Mouse (Mus musculus) heart, postnatal 0 days (tissue): ENCODE data around the gene Nipsnap3b. TPM values are rescaled to one million over a fixed set of nuclear protein-coding genes. Genes with fewer than 3 reads are reported as not detected.

Experiments used
- ATAC-seq: fragments of 200-750 bp; cut with Nextera tagmentation; 2 replicates; pipeline ENCODE4 v1.8.0; 2017; ENCODE audit warnings: low read depth, moderate number of reproducible peaks, moderate library complexity; ENCODE audit not compliant: insufficient read depth
- DNase-seq: peaks from one replicate; pipeline ENCODE4 v3.0.0-alpha.2; 2016; ENCODE audit warnings: low spot score
- H3K27ac ChIP-seq: fragments of 300-500 bp; sonication (generic); 2 replicates; pipeline ENCODE4 v1.5.1; 2014; ENCODE audit warnings: low read depth, mild to moderate bottlenecking
- H3K27me3 ChIP-seq: fragments of 300-500 bp; sonication (generic); 2 replicates; pipeline ENCODE4 v1.6.1; 2014; ENCODE audit warnings: low read length, mixed read lengths; ENCODE audit not compliant: control insufficient read depth, insufficient read depth
- H3K36me3 ChIP-seq: fragments of 300-500 bp; sonication (generic); replicated peaks from 2 replicates; pipeline ENCODE4 v1.6.1; 2014; ENCODE audit warnings: low read length, mixed read lengths; ENCODE audit not compliant: control insufficient read depth, insufficient read depth
- H3K4me1 ChIP-seq: fragments of 300-500 bp; sonication (generic); 2 replicates; pipeline ENCODE4 v1.6.1; 2014; ENCODE audit warnings: antibody characterized with exemption; ENCODE audit not compliant: control insufficient read depth, insufficient read depth
- H3K4me2 ChIP-seq: fragments of 300-500 bp; sonication (generic); 2 replicates; pipeline ENCODE4 v1.6.1; 2014; ENCODE audit warnings: low read depth, mild to moderate bottlenecking, low read length, moderate library complexity
- H3K4me3 ChIP-seq: fragments of 300-500 bp; sonication (generic); 2 replicates; pipeline ENCODE4 v1.5.1; 2014; ENCODE audit warnings: low read depth, low read length
- H3K9ac ChIP-seq: fragments of 300-500 bp; sonication (generic); replicated peaks from 2 replicates; pipeline ENCODE4 v1.6.1; 2014; ENCODE audit warnings: low read depth, low read length, mixed read lengths
- H3K9me3 ChIP-seq: fragments of 300-500 bp; sonication (generic); replicated peaks from 2 replicates; pipeline ENCODE4 v1.6.1; 2016; ENCODE audit warnings: low read length; ENCODE audit not compliant: control insufficient read depth
- CTCF ChIP-seq: IDR thresholded peaks from 2 replicates; pipeline ENCODE4 v1.5.1; 2016; ENCODE audit warnings: antibody characterized with exemption, control low read depth, low read depth
- EP300 ChIP-seq: IDR thresholded peaks from 2 replicates; pipeline ENCODE4 v1.6.1; 2016; ENCODE audit warnings: antibody characterized with exemption, low read depth
- WGBS: fragments of 180-500 bp; shearing (Covaris S2); extraction: QIAGEN DNeasy Blood & Tissue Kit; methylation state at CpG from one replicate; pipeline ENCODE4 v1.1.7; 2014; 5-methylcytosine and 5-hydroxymethylcytosine counted together
- polyA plus RNA-seq: library from polyadenylated mRNA; unstranded; fragments of >200 nt; fragmentation: Nextera tagmentation; extraction: Ambion mirVana; gene quantifications from 2 replicates; pipeline ENCODE4 v1.2.1, GENCODE M21; 2015
- total RNA-seq: library from RNA; depleted of rRNA; stranded (reverse); fragments of >200 nt; gene quantifications from 2 replicates; pipeline ENCODE4 v1.2.3, GENCODE M21; 2014; ENCODE audit warnings: low replicate concordance

Gene Nipsnap3b
- total and polyA plus RNA-seq, 2 experiments from 2014 or later = 43.3 to 51.0 TPM

DNA sequence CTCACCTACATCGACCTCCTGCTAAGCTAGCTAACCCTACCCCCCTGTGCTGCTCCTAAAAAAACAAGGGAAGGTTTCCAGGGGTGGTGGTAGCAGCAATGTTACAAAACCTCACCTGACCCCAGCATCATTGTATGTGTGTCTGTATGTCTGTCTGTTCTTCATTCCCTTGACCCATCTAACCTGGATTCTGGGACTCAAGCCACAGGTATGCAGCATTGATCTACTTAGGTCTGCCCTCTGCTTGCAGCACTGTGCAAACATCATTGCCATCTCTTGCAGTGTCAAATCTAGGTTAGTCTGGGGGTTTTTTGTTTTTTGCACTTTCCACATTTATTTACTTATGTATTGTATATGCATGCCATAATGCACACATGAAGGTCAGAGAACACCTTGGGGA is 6.7 kb downstream of the Nipsnap3b start:
- no peak overlapping the region for H3K9ac ChIP-seq
- no peak for ATAC-seq

GRCm38 (mm10) chr4:53023189-53023925 is 11.7 kb downstream of the Nipsnap3b start:
- 64% methylated on average over 14 of the region's 14 CpGs for WGBS
- Histone ChIP-seq H3K9me3 (0 out of 2 replicates have a peak, but pooled peaks cover 8% of the 10 kb centered on the region), H3K27ac (no peak overlapping the region), H3K36me3 (peaks cover 32% of the 10 kb centered on the region), H3K4me1 (no peaks in the 10 kb centered on the region), H3K4me2 (peak overlapping the region; percentile 5; the same call in 1 of the 2 replicates), H3K27me3 (no peaks in the 10 kb centered on the region), H3K4me3 (no peak overlapping the region), H3K9ac (no peak overlapping the region)
- TF ChIP-seq CTCF (no peak), EP300 (no peak)
- no peak; the same call in 1 of the 2 replicates for ATAC-seq
- no peak for DNase-seq

More for the DNA sequence above, 6.7 kb downstream of the Nipsnap3b start:
- Histone ChIP-seq H3K36me3 (peaks cover 52% of the 10 kb centered on the region), H3K4me3 (no peak overlapping the region), H3K4me2 (no peak overlapping the region), H3K9me3 (peaks cover 12% of the 10 kb centered on the region), H3K27me3 (no peaks in the 10 kb centered on the region), H3K4me1 (no peaks in the 10 kb centered on the region), H3K27ac (no peak overlapping the region)
- DNase-seq = no peak
- no peak for TF ChIP-seq EP300
- no peak for TF ChIP-seq CTCF
- WGBS = 87% methylated on average over 1 of the region's 1 CpGs

- ATAC-seq = no peak
- 81% methylated on average over 4 of the region's 4 CpGs for WGBS
Measured at GRCm38 (mm10) chr4:53024397-53024796, 12.7 kb downstream of the Nipsnap3b start.

DNA sequence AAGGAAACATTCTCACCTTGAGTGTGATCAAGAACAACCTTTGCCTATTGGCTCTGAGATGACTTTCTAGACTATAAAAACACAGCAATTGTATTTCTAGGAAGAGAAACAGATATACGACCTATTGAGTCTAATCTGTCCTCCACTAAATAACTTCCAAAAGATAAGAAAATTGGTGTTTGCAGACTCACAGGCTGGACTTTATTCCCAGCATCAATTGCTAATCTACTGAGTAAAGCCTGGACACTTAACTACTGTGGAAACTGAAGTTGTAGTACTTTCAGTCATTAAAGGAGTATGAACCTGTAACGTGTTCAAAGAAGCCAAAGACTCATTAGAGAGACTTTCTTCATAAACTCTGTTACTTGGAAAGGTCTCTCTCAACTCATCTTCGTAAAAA is 16.1 kb downstream of the Nipsnap3b start:
- H3K9ac ChIP-seq = no peak overlapping the region
- ATAC-seq (no peak), DNase-seq (no peak)
- no peak for TF ChIP-seq CTCF
- no peak for TF ChIP-seq EP300
- no peaks in the 10 kb centered on the region for H3K4me1 ChIP-seq
- H3K36me3 ChIP-seq = peaks cover 14% of the 10 kb centered on the region
- H3K9me3 ChIP-seq = 0 out of 2 replicates have a peak, but pooled peaks cover 6% of the 10 kb centered on the region
- no peaks in the 10 kb centered on the region for H3K27me3 ChIP-seq
- H3K27ac ChIP-seq = no peak overlapping the region
- H3K4me3 ChIP-seq = no peak overlapping the region
- no peak overlapping the region for H3K4me2 ChIP-seq
- WGBS = 60% methylated on average over 3 of the region's 3 CpGs

More at GRCm38 (mm10) chr4:53024397-53024796, 12.7 kb downstream of the Nipsnap3b start:
- no peaks in the 10 kb centered on the region for H3K27me3 ChIP-seq
- 0 out of 2 replicates have a peak, but pooled peaks cover 6% of the 10 kb centered on the region for H3K9me3 ChIP-seq
- no peaks in the 10 kb centered on the region for H3K4me1 ChIP-seq
- H3K27ac ChIP-seq = no peak overlapping the region
- no peak for DNase-seq
- no peak overlapping the region for H3K9ac ChIP-seq
- H3K4me3 ChIP-seq = no peak overlapping the region
- TF ChIP-seq CTCF = no peak
- no peak for TF ChIP-seq EP300
- peaks cover 27% of the 10 kb centered on the region for H3K36me3 ChIP-seq
- H3K4me2 ChIP-seq = no peak overlapping the region

DNA sequence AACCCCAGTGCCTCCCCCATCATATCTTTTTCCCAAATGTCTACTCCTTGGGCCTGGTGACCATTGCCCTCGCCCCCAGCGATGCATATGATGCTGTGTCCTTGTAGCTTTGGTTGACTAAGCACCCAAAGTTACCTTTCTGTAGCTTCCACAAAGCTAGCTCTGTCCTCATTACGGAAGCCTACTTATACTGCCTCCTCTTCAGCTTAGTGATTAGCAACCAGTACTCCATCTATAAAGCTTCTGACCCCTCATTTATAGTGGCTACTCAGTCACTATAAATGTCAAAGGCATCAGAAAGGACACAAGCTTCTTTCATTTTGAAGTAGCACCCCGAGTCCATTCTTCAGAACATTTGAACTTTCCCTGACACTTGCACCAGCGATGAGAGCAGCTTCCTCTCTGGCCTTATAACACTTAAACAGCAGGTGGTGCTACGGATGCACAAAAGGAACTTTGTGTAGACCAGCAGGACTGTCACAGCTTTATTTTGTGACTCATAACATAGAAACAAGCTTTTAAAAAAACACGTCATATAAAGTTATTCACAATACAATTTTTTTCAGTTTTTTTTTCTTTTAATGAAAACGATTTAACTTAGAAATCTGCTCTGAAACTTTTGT is 18.8 kb downstream of the Nipsnap3b start:
- H3K36me3 ChIP-seq = peaks cover 30% of the 10 kb centered on the region; the same call in 1 of the 2 replicates
- H3K4me2 ChIP-seq = no peak overlapping the region
- H3K27me3 ChIP-seq = no peaks in the 10 kb centered on the region
- DNase-seq (peak; percentile 28), ATAC-seq (no peak; the same call in 1 of the 2 replicates)
- 50% methylated on average over 8 of the region's 8 CpGs for WGBS
- H3K9ac ChIP-seq = no peak overlapping the region
- H3K9me3 ChIP-seq = 0 out of 2 replicates have a peak, but pooled peaks cover 6% of the 10 kb centered on the region
- H3K4me3 ChIP-seq = no peak overlapping the region
- no peak overlapping the region for H3K27ac ChIP-seq
- no peaks in the 10 kb centered on the region for H3K4me1 ChIP-seq
- TF ChIP-seq EP300 (no peak), CTCF (peak; percentile 54)
